Mouse (Mus musculus) liver (tissue): ENCODE results near the gene Usb1.

Source experiments
- DNase-seq: peaks from one replicate; pipeline ENCODE4 v3.0.0-alpha.2; 2020; ENCODE audit warnings: mixed read lengths

Gene Usb1

DNA sequence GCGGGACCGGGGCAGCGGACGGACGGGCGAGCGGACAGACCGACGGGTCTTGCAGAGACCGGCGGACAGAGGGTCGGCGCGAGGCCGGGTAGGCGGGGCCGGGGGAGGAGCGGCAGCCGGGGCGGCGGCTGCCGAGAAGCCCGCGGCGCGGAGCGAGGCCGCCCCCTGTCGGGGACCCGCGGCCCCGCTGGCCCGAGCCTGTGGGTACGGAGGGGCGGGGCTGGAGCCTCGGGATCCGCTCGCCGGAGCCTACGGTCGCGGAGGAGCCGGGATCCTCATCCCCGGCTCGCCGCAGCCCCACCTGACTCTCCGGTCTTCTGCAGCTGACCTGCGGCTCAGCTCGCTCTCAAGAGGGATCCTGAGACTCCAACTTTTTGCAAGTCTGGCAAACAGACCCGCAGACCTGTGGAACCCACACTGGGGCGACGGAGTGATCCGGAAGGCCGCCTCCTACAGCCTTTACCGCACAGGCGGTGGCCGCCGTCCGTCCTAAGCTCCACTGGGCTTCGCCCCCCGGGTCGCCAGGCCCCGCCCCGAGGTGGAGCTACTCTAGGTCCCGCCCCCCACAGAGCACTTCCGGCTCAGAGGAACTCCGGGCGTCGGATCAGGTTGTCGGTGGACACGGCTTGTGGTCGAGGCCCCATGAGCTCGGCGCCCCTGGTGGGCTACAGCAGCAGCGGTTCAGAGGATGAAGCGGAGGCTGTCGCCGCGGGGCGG is at the start of gene Usb1, which contains the start of gene Zfp319:
TSS of gene Usb1 (plus strand) at position 565 of the 717 bp plus-strand sequence.
TSS of gene Zfp319 (minus strand) at position 231 of the 717 bp plus-strand sequence.
- peak; percentile 95 for DNase-seq

DNA sequence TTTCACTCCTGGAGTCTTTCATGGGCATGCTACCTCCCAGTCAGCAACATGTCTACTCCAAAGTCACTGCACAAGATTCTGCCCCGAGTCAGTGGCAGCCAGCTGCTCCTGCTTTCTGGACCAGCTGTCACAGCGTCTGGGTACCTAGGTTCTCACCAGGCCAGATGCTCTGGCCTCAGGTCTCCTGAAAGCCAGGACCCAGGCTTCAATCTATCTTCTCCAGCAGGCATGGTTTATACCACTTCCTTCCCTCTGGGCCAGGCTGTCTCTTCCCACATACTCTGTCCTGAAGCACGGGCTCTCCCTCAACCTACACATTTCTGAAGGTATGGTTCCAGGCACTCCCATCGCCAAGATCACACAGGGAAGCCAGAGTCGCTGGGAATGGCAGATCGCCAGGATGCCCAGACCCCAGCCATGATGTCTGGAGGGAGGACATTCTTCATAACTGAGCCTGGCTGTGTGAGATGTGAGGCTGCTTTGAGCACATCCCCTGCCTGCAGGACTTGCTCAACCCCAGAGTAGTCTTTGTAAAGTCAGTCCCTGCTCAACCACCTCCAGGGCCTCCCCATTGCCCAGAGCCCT is 42.9 kb upstream of the Usb1 start:
- DNase-seq: no peak

DNA sequence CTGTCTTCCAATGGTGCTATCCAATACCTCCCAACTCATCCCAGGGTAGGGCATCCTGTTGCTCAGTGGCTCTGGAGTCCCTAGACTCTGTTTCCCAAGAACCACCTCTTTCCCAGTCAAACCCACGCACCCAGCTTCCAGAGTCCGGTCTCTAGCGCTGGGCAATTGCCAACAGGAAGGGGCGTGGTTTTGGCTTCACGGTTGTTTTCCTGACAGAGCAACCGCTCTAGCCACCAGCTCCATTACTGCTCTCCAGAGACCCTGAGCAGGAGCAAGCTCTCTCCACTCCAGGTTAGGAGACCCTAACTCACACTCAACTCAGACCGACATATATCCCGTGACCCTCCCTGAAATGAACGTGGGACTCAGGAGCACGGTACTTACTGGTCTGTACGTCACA is 38.9 kb upstream of the Usb1 start:
- DNase-seq: peak; percentile 44

DNA sequence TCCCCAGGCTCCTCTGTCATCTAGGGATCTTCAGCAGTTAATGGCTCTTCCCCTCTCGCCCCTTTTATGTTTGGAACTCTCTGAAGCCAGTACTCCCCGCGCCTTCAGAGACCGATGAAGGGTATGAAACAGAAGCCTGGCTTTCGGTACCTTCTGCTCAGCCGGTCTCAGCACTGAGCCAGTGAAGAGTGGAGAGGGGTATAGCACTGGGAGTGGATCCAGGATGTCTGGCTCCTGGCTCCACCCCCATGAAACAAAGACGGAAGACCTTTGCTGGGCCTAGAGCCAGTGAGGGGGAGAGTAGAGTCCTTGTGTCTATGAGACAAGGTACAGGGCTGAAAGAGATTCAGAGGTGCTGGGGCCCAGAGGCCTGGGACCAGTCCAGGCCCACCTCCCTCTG is 38.2 kb upstream of the Usb1 start:
- DNase-seq: peak; percentile 19

DNA sequence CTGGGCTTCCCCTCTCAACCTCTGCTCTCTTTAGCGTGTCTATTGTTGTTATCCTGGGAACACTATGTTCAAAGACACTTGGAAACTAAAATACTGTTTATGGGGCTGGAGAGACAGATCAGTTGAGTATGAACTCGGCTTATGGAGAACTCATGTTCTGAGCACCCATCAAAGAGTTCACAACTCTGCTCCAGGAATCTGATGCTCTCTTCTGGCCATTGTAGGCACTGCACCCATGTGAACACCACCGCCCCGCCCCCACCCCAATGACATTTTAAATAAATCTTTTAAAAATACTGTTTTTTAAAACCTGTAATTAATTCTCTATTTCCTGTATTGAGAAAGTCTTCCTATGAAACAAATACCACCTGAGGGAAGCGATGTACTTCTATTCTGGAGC is 29.7 kb upstream of the Usb1 start:
- DNase-seq: no peak

DNA sequence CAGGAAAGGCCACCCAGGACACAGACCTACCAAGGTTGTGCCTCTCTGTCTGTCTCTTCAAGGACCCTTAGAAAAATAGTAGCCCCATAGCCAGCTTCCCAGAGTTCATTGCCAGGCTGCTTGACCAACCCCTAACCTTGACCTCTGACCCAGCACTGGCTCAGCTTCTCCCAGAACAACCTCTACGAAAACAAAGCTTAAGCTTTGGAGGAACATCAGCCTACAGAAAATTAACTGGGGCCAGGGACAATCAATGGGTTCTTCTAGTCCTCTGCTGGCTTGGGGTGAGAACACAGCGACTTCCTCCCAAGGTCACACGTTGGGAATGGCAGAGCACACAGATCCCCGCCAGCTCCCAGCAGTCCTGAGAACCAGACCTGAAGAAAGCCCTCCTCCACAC is 26.6 kb upstream of the Usb1 start:
- no peak for DNase-seq

DNA sequence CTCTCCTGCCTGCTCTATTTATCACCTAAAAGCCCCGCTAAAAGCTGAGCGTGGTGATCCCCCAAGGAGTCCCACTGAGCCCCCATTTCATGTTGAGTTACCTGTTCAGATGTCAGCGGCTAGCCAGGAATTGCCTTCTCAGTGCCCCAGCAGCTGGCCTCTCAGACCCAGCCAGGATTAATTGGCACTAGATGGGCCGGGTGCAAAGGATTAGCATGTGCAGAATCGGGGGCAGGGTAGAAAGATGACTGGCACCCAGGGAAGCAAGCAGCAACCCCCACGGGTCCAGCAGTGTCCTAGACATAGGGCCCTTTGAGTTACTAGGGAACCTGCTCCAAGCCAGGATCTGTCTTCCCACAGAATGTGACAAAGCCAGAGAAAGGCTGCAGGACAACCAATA is 25.7 kb upstream of the Usb1 start, which contains the start of gene Cngb1:
TSS of gene Cngb1 (minus strand) at position 155 of the 400 bp plus-strand sequence.
- DNase-seq: no peak

DNA sequence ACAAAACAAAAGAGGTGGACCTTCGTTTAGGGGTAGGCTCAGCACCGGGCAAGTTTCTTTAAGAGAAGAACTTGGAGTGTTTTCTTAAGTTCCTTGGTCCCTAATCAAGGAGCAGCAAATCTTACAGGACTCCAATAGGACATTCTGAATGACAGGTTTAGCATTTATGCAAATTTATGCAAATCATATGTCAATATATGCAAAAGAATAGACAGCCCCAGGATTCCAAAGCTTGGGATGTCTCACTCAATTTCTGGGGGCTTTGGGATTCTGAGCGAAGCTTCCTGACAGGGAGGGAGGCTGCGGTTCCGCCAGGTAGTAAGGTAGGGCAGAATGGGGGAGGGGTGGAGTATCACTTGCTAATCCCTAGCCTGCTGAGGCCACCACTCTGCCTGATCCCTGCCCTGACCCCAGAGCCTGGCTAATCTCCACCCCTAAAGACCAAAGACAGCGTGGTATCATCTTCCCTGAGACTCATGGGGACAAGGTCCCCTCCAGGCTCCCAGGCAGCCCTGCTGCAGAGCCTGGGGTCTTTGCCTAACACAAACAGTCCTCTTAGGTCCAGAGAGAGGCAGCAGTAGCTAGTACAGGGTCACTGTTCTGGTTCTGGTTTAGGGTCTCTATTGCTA is 21.6 kb upstream of the Usb1 start, which contains the start of gene Tepp:
TSS of gene Tepp (plus strand) at position 225 of the 629 bp plus-strand sequence.
- no peak for DNase-seq

DNA sequence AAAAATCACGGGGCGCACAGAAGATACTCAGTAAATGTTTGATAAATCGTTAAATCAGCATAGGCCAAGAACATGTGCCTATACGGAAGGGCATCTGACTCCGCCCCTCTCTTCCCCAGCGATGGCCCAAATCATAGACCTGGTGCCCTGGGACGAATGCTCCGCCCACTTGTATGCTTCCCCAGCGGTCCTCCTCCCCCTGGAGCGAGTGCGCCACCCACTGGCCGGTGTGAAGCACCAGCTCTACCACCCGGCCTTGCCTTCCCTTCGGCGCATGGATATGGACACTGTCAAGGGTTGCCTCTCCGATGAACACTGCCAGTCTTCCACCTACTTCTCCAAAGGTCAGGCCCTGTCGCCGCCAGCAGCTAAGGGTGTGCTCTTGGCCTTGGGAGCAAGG is 19.2 kb upstream of the Usb1 start:
- DNase-seq: peak; percentile 54

DNA sequence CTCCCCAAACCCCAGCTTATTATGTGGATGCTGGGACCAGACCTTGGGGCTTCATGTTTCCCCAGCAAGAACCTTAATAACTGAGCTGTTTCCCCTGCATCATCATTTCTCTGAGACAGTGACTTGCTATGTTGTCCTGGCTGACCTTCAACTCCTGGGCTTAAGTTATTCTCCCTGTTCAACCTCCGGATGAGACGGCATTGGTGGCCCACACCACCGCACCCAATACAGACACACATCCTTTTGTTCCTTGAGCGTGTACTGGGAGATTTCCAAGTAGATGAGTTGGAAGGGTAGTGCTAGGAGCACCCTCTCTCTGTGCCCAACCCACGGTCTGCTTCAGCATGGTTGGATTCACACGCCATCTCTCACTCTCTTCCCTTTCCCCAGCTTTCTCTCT is 18.2 kb upstream of the Usb1 start:
- DNase-seq: no peak

DNA sequence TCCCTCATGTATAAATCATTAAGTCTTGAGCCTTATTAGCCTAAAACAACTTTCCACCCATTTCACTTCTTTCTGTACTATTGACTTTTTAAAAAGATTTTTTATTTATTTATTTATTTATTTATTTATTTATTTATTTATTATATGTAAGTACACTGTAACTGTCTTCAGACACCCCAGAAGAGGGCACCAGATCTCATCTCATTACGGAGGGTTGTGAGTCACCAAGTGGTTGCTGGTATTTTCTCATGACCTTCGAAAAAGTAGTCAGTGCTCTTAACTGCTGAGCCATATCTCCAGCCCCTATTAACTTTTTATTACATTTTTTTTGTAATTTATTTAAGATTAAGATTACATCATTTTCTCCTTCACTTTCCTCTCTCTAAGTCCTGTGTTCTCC is 17.4 kb upstream of the Usb1 start:
- DNase-seq: no peak

DNA sequence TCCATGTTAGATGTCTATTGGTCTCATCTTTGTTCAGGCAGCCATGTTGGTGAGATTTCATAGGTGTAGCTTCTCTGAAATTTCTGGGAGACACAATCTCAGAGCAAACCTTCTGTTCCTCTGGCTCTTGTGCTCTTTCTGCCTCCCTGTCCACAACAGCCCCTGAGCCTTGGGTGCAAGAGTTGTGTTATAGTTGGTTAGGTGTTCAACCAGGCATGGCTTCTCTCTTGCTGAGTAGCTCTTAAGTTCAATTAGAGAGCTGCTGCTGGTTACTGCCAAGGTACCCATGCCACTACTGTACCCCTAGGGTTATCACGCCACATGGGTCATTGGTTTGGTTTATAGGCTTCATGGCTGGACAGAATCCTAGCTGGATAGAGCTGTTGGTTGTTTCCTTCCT is 16.7 kb upstream of the Usb1 start:
- DNase-seq: no peak

DNA sequence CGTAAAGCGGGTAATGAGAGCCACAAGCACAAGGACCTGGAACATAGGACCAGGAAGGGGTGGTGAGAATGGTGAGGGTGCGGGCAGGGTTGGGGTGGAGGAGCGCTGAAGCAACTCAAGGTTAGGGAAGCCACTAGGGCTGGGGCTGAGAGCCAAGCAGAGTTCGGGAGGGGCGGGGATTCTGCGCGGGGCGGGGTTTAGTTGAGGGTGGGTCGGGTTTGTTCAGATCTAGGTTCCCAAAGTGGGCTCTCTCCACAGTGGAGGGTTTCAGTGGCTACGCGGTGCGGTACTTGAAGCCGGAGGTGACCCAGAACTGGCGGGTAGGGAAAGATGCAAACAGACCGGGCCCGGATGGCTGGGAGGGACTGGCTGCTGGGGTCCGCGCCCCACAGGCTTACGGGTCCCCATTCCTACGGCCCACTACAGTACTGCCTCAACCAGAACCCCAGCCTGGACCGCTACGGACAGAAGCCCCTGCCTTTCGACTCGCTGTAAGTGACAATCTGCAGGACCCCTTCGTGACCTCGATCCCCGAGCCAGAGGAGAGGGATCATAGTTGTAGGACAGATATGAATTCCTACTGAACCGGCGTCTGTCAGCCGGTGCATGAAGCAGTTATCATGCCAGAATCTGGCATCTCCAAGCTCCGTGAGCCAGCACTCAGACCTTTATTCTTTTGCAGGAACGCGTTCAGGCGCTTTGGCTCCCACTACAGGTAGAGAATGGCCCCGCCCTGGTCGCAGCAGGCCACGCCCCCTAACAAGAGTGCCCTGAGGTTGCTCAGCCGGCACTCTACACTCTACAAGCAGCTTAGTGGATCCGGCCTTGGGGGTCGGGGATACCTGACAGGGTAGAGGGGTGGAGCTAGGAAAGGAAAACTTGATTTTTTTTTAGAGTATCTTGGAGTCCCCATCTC is 11.6 kb upstream of the Usb1 start:
- peak; percentile 75 for DNase-seq

DNA sequence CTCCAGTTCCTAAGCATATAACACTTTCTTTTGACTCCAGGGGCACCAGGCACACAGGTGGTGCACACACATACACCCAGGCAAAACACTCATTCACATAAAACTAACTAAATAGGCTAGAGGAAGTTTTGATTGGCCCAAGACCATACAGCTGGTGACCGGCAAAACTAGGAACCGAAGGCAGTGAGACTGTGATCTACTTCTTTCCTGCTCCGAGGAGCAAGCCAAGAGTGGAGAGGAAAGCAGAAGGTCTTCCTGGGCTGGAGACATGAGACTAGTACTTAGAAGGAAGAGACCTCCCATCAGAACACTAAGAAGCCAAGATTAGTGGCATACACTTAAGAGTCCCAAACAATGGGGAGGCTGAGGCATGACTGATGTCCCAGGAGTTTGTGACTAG is 8.9 kb upstream of the Usb1 start:
- DNase-seq: no peak

DNA sequence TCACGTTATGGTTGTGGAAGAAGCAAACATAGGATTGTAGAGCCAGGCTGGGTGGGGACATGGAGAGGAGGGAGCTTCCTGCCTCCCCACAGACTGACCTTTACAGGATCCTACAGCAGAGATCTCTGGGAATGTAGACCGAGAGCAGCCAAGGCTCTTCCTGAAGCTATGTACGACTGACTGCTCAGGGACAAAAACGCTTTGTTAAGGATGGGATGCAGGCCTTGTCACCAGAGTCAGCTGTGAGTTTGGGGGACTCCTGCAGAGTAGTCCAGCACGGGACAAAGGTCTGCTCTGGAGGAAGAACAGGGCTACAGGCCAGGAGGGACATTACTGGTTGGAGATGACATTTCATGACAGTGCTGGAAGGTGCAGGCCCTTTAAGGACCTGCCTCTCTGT is 7.4 kb upstream of the Usb1 start:
- DNase-seq: no peak

DNA sequence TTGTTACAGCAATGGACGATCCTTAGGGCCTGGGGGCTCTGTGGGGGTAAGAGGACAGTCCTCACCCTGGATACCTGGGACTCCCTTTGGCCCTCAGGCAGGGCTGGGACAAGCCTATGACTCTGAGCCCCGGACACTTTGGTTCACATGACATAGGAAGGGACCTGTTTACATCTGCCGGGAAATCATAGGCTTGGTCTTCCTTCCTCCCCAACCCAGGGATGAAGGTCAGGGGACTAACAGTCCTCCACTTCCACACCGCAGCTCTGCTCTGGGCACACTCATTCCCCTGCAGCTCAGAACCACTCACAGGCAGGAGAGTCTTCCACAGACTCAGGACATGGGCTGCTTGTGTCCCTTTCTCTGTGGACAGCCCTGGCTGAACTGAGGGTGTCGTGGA is 5.3 kb upstream of the Usb1 start:
- DNase-seq: no peak

DNA sequence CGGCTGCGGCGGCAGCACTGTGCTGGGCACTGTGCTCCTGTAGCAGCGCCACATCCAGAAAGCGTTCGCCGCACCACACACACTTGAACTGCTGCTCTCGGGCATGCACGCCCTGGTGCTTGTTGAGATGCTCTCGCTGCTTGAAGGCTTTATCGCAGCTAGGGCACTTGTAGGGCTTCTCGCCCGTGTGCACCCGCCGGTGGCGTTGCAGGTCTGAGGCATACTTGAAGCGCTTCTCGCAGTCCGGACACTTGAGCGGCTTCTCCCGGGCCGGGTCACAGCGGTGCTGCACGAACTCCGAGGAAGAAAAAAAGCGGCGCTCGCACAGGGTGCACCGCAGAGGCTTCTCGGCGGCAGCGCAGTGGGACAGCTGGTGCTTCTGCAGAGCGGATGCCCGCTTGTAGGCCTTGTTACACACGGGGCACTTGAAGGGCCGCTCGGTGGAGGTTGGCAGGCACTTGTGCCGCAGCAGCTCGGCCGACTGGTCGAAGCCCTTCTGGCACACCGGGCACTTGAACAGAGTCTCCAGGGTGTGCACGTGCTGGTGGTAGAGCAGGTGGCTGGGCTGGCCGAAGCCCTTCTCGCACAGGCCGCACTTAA is 4.1 kb upstream of the Usb1 start:
- DNase-seq: no peak

DNA sequence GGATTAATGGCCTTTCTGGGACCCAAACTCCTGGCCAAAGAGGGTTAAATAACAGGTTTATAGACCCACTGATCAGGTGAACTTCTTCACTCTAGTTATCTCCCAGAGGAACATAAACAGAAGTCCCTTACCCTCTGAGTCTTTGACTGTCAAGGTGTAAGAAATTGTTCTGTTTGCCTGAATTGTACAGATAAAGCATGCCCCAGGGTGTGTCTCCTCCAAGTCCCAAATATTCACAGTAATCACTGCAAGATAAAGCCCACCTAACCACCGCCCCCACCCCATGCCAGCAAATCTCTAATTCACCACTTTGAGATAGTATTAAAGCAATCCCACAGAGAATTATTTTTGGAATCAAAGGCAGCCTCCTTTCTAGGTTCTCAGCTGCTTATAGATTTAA is 1.7 kb upstream of the Usb1 start:
- no peak for DNase-seq

DNA sequence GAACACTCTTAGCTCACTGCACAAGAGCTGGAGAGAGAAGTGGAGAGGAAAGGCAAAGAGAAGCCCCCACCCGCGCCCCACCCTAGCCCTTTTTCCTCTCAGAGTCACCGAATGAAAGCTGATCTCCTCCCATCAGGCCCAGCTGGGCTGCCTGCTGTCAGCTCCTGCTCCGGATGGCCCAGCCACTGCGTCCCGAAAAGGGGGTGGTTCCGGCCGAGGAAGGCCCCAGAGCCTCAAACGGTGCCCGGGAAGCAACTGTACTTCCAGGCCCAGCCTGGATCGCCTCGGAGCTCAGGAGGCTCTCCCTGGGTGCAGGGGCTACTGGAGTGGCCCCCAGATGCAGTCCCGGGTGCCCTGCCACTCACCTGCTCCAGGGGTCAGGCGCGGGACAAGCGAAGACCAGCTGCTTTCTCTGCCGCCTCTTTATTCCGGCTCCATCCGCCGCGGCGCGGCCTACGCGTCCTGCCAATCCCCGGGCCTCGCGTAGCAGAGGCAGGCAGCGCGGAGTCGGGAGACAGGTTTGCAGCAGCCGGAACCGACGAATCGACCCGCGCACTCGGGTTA is 846 bp upstream of the Usb1 start:
- peak; percentile 50 for DNase-seq

DNA sequence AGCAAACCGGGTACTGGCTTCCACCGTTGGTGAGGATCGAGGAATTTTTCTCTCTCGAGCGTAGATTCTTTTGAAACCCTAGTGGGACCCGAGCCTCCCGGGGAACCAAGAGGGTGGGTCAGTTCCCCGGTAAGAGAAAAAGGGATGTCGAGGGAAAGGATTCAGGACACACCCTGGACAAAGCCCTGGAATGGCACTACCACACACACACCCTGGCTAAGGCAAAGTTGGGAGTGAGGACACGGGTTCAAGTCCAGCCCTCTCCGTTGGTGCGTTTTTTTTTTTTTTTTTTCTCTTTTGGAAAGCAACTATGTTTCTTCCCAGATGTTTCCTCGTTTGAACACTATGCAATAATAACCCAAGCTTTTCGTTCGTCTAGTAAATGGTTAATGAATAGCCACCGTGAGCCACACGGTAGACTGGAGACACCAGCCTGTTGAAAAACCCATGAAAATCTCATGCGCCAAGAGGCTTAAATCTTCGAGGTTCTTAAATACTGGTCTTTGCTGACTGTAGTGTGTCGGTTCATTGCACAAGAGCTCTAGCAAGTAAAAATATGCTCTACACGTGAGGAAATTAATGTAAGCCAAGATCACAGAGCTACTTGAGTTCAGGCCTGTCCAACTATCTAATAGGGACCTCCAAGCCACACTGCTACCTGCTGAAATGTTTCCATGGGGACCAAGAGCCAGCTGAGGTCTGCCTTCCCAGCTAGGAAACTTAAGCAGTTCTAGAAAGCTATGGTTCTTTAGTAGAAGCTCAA is 534 bp downstream of the Usb1 start:
- DNase-seq: no peak

DNA sequence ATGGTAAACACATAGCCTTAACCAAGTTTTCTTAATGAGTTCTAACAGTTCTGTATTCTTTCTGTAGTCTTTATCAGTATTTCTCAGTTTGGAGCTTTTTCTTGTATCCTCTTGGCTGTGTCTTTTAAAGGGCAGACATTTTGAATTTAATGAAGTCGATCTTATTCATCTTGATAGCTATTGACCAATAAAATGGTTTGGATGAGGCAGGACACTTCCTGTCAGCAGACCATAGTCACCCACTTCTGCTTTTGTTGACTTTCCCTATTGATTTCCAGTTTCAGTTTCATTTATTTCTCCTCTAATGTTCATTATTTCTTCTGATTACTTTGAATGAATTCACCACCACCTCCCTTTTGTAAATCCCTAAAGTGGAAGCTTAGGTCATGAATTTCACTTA is 3.6 kb downstream of the Usb1 start:
- DNase-seq: no peak

DNA sequence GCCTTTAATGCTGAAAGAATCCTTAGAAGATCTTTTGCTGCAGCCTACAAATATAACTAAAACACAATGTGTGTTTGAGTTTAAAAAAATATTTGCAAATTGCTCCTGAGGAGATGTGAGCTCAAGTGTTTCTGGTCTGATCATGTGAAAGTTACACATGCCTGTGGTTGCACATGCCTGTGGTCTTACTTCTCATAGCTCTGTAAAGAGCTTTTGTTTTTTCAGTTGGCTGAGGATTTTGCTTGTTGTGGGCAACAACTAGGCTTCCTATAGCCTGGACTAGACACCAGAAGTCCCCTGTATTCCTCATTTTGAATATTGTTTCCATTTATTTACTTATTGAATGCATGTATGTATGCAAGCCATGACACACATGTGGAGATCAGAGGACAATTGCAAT is 4.3 kb downstream of the Usb1 start:
- DNase-seq: no peak
